Mouse (Mus musculus) ovary, postnatal 10 days (tissue): ENCODE data around the gene Gck.
"Not testable (repeated sequence)": the region's sequence is repeated elsewhere in the genome, so short reads cannot be mapped to it uniquely, and the experiment has no call there.

Source experiments
- DNase-seq: peaks from one replicate; pipeline ENCODE4 v3.0.0; 2022; ENCODE audit warnings: low spot score

The Gck gene

GRCm38 (mm10) chr11:5954965-5955504 lies 5.2 kb upstream of the Gck start:
- DNase-seq, result no peak

DNA sequence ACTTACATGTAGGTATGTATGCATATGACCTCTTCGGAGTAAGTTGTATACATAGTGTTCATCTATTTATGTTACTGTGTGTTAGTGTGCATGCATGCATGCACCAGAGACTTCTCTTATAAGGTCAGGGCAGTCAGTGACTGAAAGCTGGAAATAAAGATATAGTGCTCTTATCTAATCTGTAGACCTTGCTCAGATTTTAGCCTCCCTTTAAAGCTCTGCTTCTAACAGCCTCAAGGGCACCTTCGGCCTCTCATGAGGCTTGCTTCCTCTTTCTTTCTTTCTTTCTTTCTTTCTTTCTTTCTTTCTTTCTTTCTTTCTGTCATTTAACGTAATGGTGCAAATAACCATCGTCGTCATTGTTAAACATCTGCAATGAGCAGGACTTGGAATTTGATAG lies 4.6 kb upstream of the Gck start:
- no peak for DNase-seq

DNA sequence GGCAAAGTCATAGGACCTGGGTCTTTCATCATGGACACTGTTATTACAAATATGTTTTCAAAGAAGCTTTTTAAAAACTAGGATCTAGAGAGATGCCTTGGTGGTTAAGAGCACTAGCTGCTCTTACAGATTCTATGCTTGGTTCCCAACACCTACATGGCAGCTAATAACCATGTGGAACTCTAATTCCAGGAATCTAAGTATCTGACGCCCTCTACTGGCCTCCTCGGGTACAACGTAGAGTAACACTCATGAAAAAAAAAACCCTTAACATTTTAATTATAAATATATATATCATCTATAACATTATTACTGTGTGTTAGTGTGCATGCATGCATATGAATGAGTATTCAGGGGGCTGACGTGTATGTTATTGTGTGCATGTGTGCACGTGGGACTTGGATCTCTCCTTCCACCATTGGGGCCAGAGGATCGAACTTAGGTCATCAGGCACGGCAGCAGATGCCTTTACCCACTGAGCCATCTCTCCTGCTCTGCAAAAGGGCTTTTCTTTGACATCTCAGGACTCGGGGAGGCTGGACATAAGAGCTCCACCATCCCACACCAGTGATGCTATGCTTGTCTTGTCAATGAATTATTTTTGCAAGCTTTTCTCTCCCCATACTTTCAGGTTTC lies 3.4 kb upstream of the Gck start:
- DNase-seq, result no peak

- no peak for DNase-seq
These were observed 2.6 kb upstream of the Gck start for GRCm38 (mm10) chr11:5952501-5952900.

GRCm38 (mm10) chr11:5948546-5949250 lies 1.2 kb downstream of the Gck start:
- DNase-seq, result no peak

DNA sequence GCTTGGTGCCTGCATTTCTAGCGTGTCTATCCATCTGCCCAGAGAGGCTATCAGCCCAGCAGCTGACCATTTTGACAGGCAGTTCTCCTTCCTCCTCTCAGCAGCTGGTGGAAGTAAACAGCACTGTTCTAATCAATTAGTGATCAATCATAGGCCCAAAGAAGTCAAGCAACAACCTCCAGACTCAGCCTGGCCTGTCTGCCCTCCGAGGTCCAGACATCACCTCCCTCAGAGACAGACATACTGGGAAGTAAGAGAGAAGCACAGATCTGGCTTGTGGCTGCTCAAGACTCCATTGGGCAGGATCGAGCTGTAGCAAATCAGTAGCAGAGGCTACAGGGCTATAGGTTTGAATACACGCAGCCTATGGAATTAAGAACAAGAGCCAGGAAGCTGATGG lies 2.1 kb downstream of the Gck start:
- DNase-seq, result no peak

DNA sequence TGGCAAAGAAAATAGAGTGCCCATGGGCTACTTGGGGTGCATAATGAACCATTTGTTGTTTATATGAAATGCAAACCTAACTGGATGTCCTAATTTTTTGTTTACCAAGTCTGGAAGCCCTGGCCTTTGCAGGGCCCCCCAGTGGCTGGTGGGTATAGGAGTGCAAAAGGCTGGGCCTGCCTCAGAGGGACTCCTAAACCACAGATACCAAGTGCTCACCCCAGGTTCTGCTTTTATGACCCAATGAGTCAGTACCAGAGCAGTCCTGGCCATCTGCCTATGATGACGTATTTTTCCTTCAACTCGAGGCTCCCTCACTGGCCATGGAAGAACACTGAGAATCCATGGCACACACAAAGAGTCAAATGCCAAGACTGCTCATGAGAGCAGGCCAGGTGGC lies 4.8 kb downstream of the Gck start:
- DNase-seq, result no peak

- no peak for DNase-seq
These were observed 6.9 kb downstream of the Gck start for GRCm38 (mm10) chr11:5942966-5943365.

GRCm38 (mm10) chr11:5934531-5934930 lies 15.3 kb downstream of the Gck start:
- not testable (repeated sequence) for DNase-seq

GRCm38 (mm10) chr11:5931947-5932346 lies 17.9 kb downstream of the Gck start:
- DNase-seq, result not testable (repeated sequence)

GRCm38 (mm10) chr11:5930578-5930977 lies 19.3 kb downstream of the Gck start:
- DNase-seq, result no peak

DNA sequence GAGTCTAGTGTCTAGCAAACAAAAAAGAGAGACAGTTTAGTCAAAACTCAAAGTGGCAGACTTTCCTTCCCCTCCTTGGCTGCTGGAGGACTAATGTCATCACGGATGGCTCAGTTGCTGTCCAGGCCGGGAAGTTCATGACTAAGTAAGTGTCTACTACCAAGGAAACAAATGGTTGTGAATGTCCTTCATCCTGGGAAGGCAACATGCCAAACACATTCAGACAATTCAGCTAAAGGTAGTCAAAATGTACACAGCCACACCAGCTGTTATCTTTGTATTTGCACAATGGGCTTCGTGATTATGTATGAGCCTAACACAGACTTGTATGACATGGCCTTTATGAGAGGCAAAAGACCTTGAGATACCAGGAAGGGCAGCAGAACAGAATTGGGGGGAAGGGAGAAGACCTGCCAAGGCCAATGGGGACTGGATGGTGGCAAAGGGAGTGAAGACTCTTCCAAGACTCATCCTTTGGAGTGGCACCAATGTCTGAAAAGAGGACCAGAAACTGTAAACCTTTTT lies 23.1 kb downstream of the Gck start:
- no peak for DNase-seq

- DNase-seq, result no peak
These were observed 25.2 kb downstream of the Gck start for GRCm38 (mm10) chr11:5924699-5925098.

- no peak for DNase-seq
These were observed 29.4 kb downstream of the Gck start for GRCm38 (mm10) chr11:5920323-5920960.

DNA sequence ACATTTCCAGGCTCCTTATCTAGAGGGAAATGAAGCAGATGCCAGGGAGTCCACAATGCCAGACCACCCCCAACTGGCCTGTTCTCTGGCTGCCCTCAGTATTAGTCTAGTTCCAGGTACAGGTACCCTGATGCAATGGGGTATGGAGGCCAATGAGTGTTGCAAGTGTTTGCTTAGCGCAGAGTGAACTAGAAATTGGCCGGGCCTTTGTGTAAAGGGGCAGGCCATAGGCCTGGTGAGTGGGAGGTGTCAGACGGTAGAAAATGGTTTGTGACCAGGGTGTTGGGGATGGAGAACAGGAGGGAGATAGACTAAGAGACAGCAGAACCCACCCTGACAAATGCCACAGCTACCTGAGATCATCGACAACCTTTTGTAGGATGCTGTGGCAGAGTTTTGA lies 30.3 kb downstream of the Gck start:
- DNase-seq, result no peak

- DNase-seq, result no peak
These were observed 31.8 kb downstream of the Gck start for GRCm38 (mm10) chr11:5918111-5918510.

- DNase-seq, result no peak
These were observed 33.7 kb downstream of the Gck start for GRCm38 (mm10) chr11:5916178-5916548.

DNA sequence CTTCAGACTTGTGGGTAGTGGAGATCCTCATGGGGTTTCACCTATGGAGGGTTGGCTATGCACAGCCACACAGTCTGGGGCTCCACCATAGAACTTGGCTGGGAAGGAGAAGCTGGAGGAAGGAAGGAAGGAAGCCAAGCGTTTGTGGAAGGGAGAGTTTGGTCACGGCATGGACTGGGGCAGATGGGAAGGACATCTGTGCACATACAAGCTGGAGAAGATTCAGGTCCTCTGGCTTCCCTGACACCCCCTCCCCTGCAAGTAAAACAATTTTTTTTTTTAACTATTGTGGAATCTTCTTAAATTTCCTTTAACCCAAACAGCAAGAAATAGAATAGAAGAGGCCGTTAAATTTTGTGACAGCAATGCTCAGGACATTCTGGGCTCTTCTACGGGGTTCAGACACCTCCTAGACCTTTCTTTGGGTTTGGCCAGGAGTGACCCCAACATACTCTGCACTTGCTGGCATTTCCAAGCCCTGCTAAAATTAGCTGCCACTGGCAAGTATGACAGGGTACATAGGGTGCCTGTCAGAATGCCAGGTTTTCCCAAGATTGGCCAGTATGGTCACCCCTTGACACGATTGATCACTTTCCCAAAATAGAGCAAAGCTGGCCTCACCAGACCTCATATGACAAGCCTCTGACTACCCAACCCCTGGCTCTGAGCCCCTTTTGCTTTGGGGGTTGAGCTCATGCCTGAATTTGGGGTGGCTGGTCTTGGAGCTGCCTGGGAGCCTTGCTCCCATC lies 34.3 kb downstream of the Gck start:
- no peak for DNase-seq

DNA sequence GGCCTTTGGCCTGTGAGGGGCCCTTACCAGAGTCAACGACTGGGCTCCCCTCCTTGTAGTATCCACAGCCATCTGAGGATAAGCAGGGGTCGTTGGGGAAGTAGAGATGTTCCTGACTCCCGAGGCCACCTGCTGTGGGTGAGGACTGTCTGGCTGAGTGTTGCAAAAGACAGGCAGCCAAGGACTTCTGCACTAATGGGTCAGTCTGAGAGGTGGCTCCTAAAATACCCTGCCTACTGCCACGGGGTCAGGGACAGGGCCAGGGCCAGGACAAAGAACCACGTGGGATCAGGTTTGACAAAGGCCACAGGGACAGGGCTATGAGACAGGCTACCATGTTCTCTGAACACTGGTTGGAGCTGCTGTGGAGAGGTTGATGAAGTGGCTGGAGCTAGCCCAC lies 34.9 kb downstream of the Gck start:
- no peak for DNase-seq

GRCm38 (mm10) chr11:5913936-5914335 lies 35.9 kb downstream of the Gck start:
- no peak for DNase-seq

GRCm38 (mm10) chr11:5913256-5913655 lies 36.6 kb downstream of the Gck start:
- no peak for DNase-seq

DNA sequence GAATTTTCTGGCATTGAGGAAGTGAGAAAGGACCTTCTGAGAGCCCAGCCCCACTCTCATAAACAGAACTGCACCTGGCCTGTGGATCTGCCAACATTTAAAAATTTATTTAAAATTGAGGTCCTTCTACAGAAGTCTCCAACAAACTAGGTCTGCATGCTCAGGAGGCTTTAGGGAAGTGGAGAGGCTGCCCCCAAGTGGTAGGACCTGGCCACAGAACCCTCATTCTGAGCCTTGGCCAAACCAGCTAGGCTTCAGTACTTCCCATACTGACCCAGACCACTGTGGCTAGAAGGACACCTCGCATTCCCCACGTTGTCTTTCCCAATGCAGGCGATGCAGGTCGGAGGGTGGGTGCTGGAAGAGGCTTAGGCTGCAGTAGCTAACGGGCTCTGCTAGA lies 37.2 kb downstream of the Gck start:
- no peak for DNase-seq
